Mouse (Mus musculus) CH12.LX (cell line): ENCODE measurements at regions not wholly inside any gene's neighbourhood (a gene's known extent, or its start where the extent isn't known, plus 50 kb on each side); places are given as distances from the start of the nearest gene placed in this dataset.

Experiments
- DNase-seq: peaks from one replicate; pipeline ENCODE4 v3.0.0-alpha.2; 2013; ENCODE audit errors: extremely low read depth
- H3K27ac ChIP-seq: 2 replicates; pipeline ENCODE4 v1.5.1; 2012; ENCODE audit warnings: low read depth, mild to moderate bottlenecking, control low read depth, moderate library complexity; ENCODE audit not compliant: insufficient read depth
- H3K27me3 ChIP-seq: replicated peaks from 2 replicates; pipeline ENCODE3; 2012; ENCODE audit warnings: inconsistent platforms
- H3K36me3 ChIP-seq, 2 experiments: replicated peaks in 1 of 2; 2 replicates each; pipeline versions ENCODE3 to v1.6.1; 2012; ENCODE audit warnings: inconsistent platforms in 1 of 2, low read length in 1 of 2, mild to moderate bottlenecking in 1 of 2, mixed read lengths in 1 of 2, moderate library complexity in 1 of 2; ENCODE audit not compliant: control insufficient read depth in 1 of 2, insufficient read depth in 1 of 2
- H3K4me1 ChIP-seq, 2 experiments: 2 replicates each; pipeline ENCODE4 v1.6.1; 2012; ENCODE audit warnings: inconsistent platforms in 1 of 2, moderate library complexity in 1 of 2; ENCODE audit not compliant: insufficient read depth in 2 of 2, control insufficient read depth in 1 of 2
- H3K4me2 ChIP-seq: 2 replicates; pipeline ENCODE4 v1.6.1; 2012; ENCODE audit warnings: low read depth, mild to moderate bottlenecking, control low read depth; ENCODE audit not compliant: poor library complexity, insufficient read depth, severe bottlenecking
- H3K4me3 ChIP-seq, 3 experiments: fragments of 150-350 bp in 1 of 3; sonication (generic) in 1 of 3; replicated peaks in 1 of 3; 2 replicates each; pipeline versions ENCODE3 to v1.5.1; 2011 to 2012; ENCODE audit warnings: low read depth in 2 of 3, low read length in 2 of 3, mild to moderate bottlenecking in 2 of 3, moderate library complexity in 2 of 3, control low read depth in 1 of 3, improper control_type of control experiment in 1 of 3, inconsistent platforms in 1 of 3, mixed read lengths in 1 of 3; ENCODE audit not compliant: poor library complexity in 1 of 3
- H3K79me2 ChIP-seq: replicated peaks from 2 replicates; pipeline ENCODE4 v1.6.1; 2012; ENCODE audit warnings: mild to moderate bottlenecking, moderate library complexity; ENCODE audit not compliant: control insufficient read depth, poor library complexity, insufficient read depth, severe bottlenecking; ENCODE audit errors: extremely low read depth
- H3K9ac ChIP-seq: 2 replicates; pipeline ENCODE4 v1.6.1; 2012; ENCODE audit warnings: low read depth, mild to moderate bottlenecking, control low read depth, moderate library complexity; ENCODE audit not compliant: insufficient read depth
- H3K9me3 ChIP-seq: replicated peaks from 2 replicates; pipeline ENCODE3; 2012; ENCODE audit warnings: low read length, inconsistent platforms, mixed read lengths
- JUN ChIP-seq: IDR thresholded peaks from 2 replicates; pipeline ENCODE4 v1.6.1; 2011; ENCODE audit warnings: low read depth, mild to moderate bottlenecking, low read length, improper control_type of control experiment, moderate library complexity; ENCODE audit not compliant: insufficient read depth
- KAT2A ChIP-seq: IDR thresholded peaks from 2 replicates; pipeline ENCODE4 v1.6.1; 2012; ENCODE audit warnings: low read length, improper control_type of control experiment, inconsistent platforms; ENCODE audit not compliant: insufficient replicate concordance
- MAX ChIP-seq: IDR thresholded peaks from 2 replicates; pipeline ENCODE4 v1.6.1; 2011; ENCODE audit warnings: low read length, improper control_type of control experiment
- MEF2A ChIP-seq: IDR thresholded peaks from 2 replicates; pipeline ENCODE4 v1.6.1; 2014; ENCODE audit warnings: low read depth, mild to moderate bottlenecking, inconsistent platforms, low read length, improper control_type of control experiment, borderline replicate concordance
- MXI1 ChIP-seq: IDR thresholded peaks from 2 replicates; pipeline ENCODE4 v1.6.1; 2011; ENCODE audit warnings: mild to moderate bottlenecking, low read depth, low read length, improper control_type of control experiment
- POLR2A ChIP-seq: IDR thresholded peaks from 2 replicates; pipeline ENCODE4 v1.6.1; 2011; ENCODE audit warnings: low read depth, mild to moderate bottlenecking, improper control_type of control experiment, low read length
- SMC3 ChIP-seq: IDR thresholded peaks from 2 replicates; pipeline ENCODE4 v1.6.1; 2011; ENCODE audit warnings: low read depth, low read length, improper control_type of control experiment
- dilution Hi-C: fragments of 300-500 bp; cut with MboI; formaldehyde crosslinking; loops from 2 replicates; pipeline ENCODE4 v1.14.3; 2020; ENCODE audit warnings: low sequenced_read_pairs; ENCODE audit not compliant: extremely low pct_unique_long_range_greater_than_20kb, extremely low pct_ligation_motif_present
- in situ Hi-C: fragments of 300-500 bp; cut with MboI; formaldehyde crosslinking; loops from 3 replicates; pipeline ENCODE4 v1.14.3; 2019; ENCODE audit warnings: low sequenced_read_pairs, low pct_ligation_motif_present, low pct_unique_long_range_greater_than_20kb, mixed read lengths

GRCm38 (mm10) chr8:12514138-12514537 lies 58.7 kb upstream of the Spaca7 start:
- no peaks in the 10 kb centered on the region for H3K79me2 ChIP-seq
- peaks cover 7% of the 10 kb centered on the region for H3K9me3 ChIP-seq
- DNase-seq, result no peak
- in situ Hi-C loops (no loop called here), dilution Hi-C loops (no loop called here)
- no peaks in the 10 kb centered on the region for H3K36me3 ChIP-seq
- H3K4me1 ChIP-seq, result no peaks in the 10 kb centered on the region
- H3K27ac ChIP-seq, result no peak overlapping the region
- H3K4me3 ChIP-seq, result no peak overlapping the region
- H3K9ac ChIP-seq, result no peak overlapping the region
- H3K4me2 ChIP-seq, result no peak overlapping the region
- TF ChIP-seq KAT2A, result no peak
- TF ChIP-seq MXI1, result no peak
- TF ChIP-seq POLR2A, result no peak
- no peak for TF ChIP-seq SMC3
- no peak for TF ChIP-seq JUN
- H3K27me3 ChIP-seq, result peaks cover 72% of the 10 kb centered on the region

GRCm38 (mm10) chr8:12521636-12522035 lies 51.2 kb upstream of the Spaca7 start:
- no peak overlapping the region for H3K4me3 ChIP-seq
- no peak overlapping the region for H3K9ac ChIP-seq
- DNase-seq, result no peak
- peaks cover 68% of the 10 kb centered on the region for H3K27me3 ChIP-seq
- H3K36me3 ChIP-seq, result no peaks in the 10 kb centered on the region
- in situ Hi-C loops, result no loop called here
- no peaks in the 10 kb centered on the region for H3K4me1 ChIP-seq
- peaks cover 17% of the 10 kb centered on the region for H3K9me3 ChIP-seq
- H3K79me2 ChIP-seq, result no peaks in the 10 kb centered on the region
- TF ChIP-seq MAX (no peak), KAT2A (no peak), MEF2A (no peak)
- TF ChIP-seq, all 38 proteins: peak for 0
- Histone ChIP-seq H3K4me2 (no peak overlapping the region), H3K27ac (no peak overlapping the region)
- dilution Hi-C loops, result no loop called here
